Mouse (Mus musculus) gastrocnemius, postnatal 36 days (tissue): ENCODE measurements around the gene Ptpro. TPM values are rescaled to one million over a fixed set of nuclear protein-coding genes. Genes with fewer than 3 reads are reported as not detected.

Source experiments
- DNase-seq, 2 experiments: peaks; one replicate each; pipeline ENCODE4 v3.0.0; 2022
- intact Hi-C: fragments of 180-260 bp; cut with DNase I; formaldehyde crosslinking; loops from one replicate; pipeline ENCODE4 v1.15.1; 2025
- total RNA-seq, 2 experiments: library from RNA; stranded (reverse); gene quantifications; 2 replicates each; pipeline ENCODE4 v1.2.3; 2021

The Ptpro gene
- total RNA-seq, 2 experiments from 2014 or later = 0.20 to 0.67 TPM

- intact Hi-C loops = no loop called here
- no peak for DNase-seq
Observed at GRCm38 (mm10) chr6:137491659-137492058, 239.5 kb downstream of the Ptpro start.

- no peak for DNase-seq
- intact Hi-C loops = no loop called here
Observed at GRCm38 (mm10) chr6:137492582-137492981, 240.5 kb downstream of the Ptpro start.

- intact Hi-C loops = no loop called here
- no peak for DNase-seq
Observed at GRCm38 (mm10) chr6:137493211-137494135, 241.4 kb downstream of the Ptpro start.

- no peak for DNase-seq
- intact Hi-C loops = no loop called here
Observed at GRCm38 (mm10) chr6:137494136-137494475, 242.0 kb downstream of the Ptpro start.

- intact Hi-C loops = no loop called here
- DNase-seq = no peak
Observed at GRCm38 (mm10) chr6:137494801-137495200, 242.7 kb downstream of the Ptpro start.

- no peak for DNase-seq
- intact Hi-C loops = no loop called here
Observed at GRCm38 (mm10) chr6:137495233-137495632, 243.1 kb downstream of the Ptpro start.

- intact Hi-C loops = no loop called here
Observed at GRCm38 (mm10) chr6:137496562-137496961, 244.4 kb downstream of the Ptpro start.

GRCm38 (mm10) chr6:137497208-137497835, 245.2 kb downstream of the Ptpro start:
- no peak for DNase-seq
- intact Hi-C loops = no loop called here

More at GRCm38 (mm10) chr6:137496562-137496961, 244.4 kb downstream of the Ptpro start:
- no peak for DNase-seq

- intact Hi-C loops = no loop called here
- DNase-seq = no peak
Observed at GRCm38 (mm10) chr6:137498781-137499180, 246.7 kb downstream of the Ptpro start.

- no peak for DNase-seq
- intact Hi-C loops = no loop called here
Observed at GRCm38 (mm10) chr6:137503009-137503408, 250.9 kb downstream of the Ptpro start.

GRCm38 (mm10) chr6:137503462-137503861, 251.3 kb downstream of the Ptpro start:
- no peak for DNase-seq
- intact Hi-C loops = no loop called here

GRCm38 (mm10) chr6:137504052-137504451, 251.9 kb downstream of the Ptpro start:
- DNase-seq = no peak
- intact Hi-C loops = no loop called here

GRCm38 (mm10) chr6:137505555-137506227, 253.6 kb downstream of the Ptpro start:
- DNase-seq = no peak
- intact Hi-C loops = no loop called here

- DNase-seq = no peak
- intact Hi-C loops = no loop called here
Observed at GRCm38 (mm10) chr6:137506563-137506962, 254.4 kb downstream of the Ptpro start.

- DNase-seq = no peak
- intact Hi-C loops = no loop called here
Observed at GRCm38 (mm10) chr6:137508936-137509335, 256.8 kb downstream of the Ptpro start.

- DNase-seq = no peak
- intact Hi-C loops = no loop called here
Observed at GRCm38 (mm10) chr6:137509341-137510045, 257.4 kb downstream of the Ptpro start.

GRCm38 (mm10) chr6:137512753-137513152, 260.6 kb downstream of the Ptpro start:
- intact Hi-C loops = no loop called here
- no peak for DNase-seq
